Mouse (Mus musculus): Measurements from ENCODE around the gene Nmb. TPM values are rescaled to one million over a fixed set of nuclear protein-coding genes. Genes with fewer than 3 reads are reported as not detected.

The Nmb gene
- total and polyA plus RNA-seq, 3 experiments = 0.47 to 0.66 (median 0.47) TPM

DNA sequence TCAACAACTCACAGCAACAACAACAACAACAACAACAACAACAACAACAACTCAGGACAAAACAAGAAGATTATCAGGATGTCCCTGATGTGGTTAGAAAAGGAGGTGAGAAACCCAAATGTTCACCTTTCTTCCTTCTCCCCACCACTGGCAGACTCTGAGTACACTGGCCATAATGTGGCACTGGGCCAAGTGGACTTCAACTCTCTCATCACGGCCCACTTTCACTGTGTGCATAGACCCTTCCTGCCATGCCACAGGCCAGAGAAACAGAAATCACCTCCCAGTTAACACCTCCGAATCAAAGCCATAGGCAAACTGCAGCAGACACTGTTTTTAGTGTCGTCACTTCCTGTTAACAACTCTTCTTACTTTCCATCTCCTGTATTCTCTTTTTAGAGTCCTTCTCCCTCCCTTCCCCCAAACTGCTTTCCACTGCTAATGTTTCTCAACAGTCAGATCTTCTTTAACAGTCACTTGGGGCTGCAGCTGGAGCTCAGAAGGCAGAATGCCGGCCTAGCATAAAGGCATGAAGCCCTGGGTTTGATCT is 13.1 kb upstream of the Nmb start:
- no peaks in the 10 kb centered on the region for H3K27me3 ChIP-seq (replicated peaks)
- no peak overlapping the region for H3K4me2 ChIP-seq (ENCODE audit: insufficient read depth, low read depth, poor library complexity, severe bottlenecking)
- H3K36me3 ChIP-seq (replicated peaks in 1 of 2; ENCODE audit: control insufficient read depth in 1 of 2, insufficient read depth in 1 of 2, low read length in 1 of 2) = peaks cover 61 to 82% of the 10 kb centered on the region in 2 experiments
- no peak overlapping the region for H3K27ac ChIP-seq (ENCODE audit: insufficient read depth, low read depth)
- in situ Hi-C loops (cut with MboI; ENCODE audit: low pct_ligation_motif_present, low pct_unique_long_range_greater_than_20kb, low sequenced_read_pairs) = no loop called here
- DNase-seq (ENCODE audit: extremely low read depth) = no peak
- no peaks in the 10 kb centered on the region for H3K9me3 ChIP-seq (replicated peaks; ENCODE audit: low read length)
- dilution Hi-C loops (cut with MboI; ENCODE audit: extremely low pct_ligation_motif_present, extremely low pct_unique_long_range_greater_than_20kb, low sequenced_read_pairs) = no loop called here
- 0 out of 2 replicates have a peak, but pooled peaks cover 2% of the 10 kb centered on the region for H3K79me2 ChIP-seq (replicated peaks; ENCODE audit: control insufficient read depth, extremely low read depth, insufficient read depth, poor library complexity, severe bottlenecking)
- TF ChIP-seq GABPA (IDR thresholded peaks at IDR 0.05; ENCODE audit: insufficient replicate concordance, low read depth, low read length) (no peak), CTCF (conservative IDR thresholded peaks at IDR 0.05 in 1 of 2, IDR thresholded peaks at IDR 0.05 in 1 of 2; ENCODE audit: low read depth in 2 of 2, low read length in 2 of 2) (no peak), NELFE (IDR thresholded peaks at IDR 0.05; ENCODE audit: low read depth, low read length) (no peak), PAX5 (IDR thresholded peaks at IDR 0.05; ENCODE audit: low read length) (no peak), ZKSCAN1 (IDR thresholded peaks at IDR 0.05; ENCODE audit: borderline replicate concordance, low read depth, low read length) (no peak), MXI1 (IDR thresholded peaks at IDR 0.05; ENCODE audit: low read depth, low read length) (no peak), HCFC1 (IDR thresholded peaks at IDR 0.05; ENCODE audit: low read depth, low read length) (no peak), MAZ (IDR thresholded peaks at IDR 0.05; ENCODE audit: low read depth, low read length) (no peak), BHLHE40 (IDR thresholded peaks at IDR 0.05; ENCODE audit: low read depth, low read length) (no peak), MEF2A (IDR thresholded peaks at IDR 0.05; ENCODE audit: borderline replicate concordance, low read depth, low read length) (no peak), NRF1 (IDR thresholded peaks at IDR 0.05; ENCODE audit: low read depth, low read length) (no peak), POLR2AphosphoS2 (IDR thresholded peaks at IDR 0.05; ENCODE audit: low read depth, low read length) (no peak), MYC (IDR thresholded peaks at IDR 0.05; ENCODE audit: low read depth, low read length) (no peak), ZC3H11A (IDR thresholded peaks at IDR 0.05; ENCODE audit: low read depth, low read length) (no peak), TBP (conservative IDR thresholded peaks at IDR 0.05; ENCODE audit: low read depth, low read length) (no peak), UBTF (IDR thresholded peaks at IDR 0.05; ENCODE audit: low read depth, low read length) (no peak)
- no peak overlapping the region for H3K9ac ChIP-seq (ENCODE audit: insufficient read depth, low read depth)
- H3K4me1 ChIP-seq (ENCODE audit: control insufficient read depth in 1 of 2, insufficient read depth in 2 of 2) = peaks cover 0 to 19% of the 10 kb centered on the region in 2 experiments; a peak in 2 of 4 replicates
- no peak overlapping the region for H3K4me3 ChIP-seq (replicated peaks in 1 of 3; ENCODE audit: low read depth in 2 of 3, low read length in 2 of 3, poor library complexity in 1 of 3)

DNA sequence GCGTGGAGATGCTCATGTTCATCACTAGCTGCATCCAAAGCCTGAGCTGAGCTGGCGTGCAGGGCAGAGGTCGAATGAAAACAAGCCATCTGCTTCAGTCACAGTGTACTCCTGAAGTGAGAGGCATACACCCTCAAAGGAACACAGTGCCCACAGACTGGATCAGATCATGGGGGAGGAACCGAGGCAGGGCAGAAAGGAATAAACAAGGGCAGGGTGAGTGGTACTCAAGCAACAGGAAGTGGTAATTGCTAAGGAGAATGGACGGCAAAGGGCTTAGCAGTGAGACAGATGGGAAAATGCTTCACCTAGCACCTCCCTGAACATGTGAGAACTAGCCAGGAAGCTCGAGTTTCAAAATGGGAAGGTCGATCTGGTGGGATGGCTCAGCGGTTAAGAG is 7.6 kb upstream of the Nmb start:
- Histone ChIP-seq H3K36me3 (replicated peaks in 1 of 2; ENCODE audit: control insufficient read depth in 1 of 2, insufficient read depth in 1 of 2, low read length in 1 of 2) (peaks cover 58 to 84% of the 10 kb centered on the region in 2 experiments), H3K4me2 (ENCODE audit: insufficient read depth, low read depth, poor library complexity, severe bottlenecking) (no peak overlapping the region), H3K27me3 (replicated peaks) (no peaks in the 10 kb centered on the region), H3K79me2 (replicated peaks; ENCODE audit: control insufficient read depth, extremely low read depth, insufficient read depth, poor library complexity, severe bottlenecking) (no peaks in the 10 kb centered on the region), H3K4me3 (replicated peaks in 1 of 3; ENCODE audit: low read depth in 2 of 3, low read length in 2 of 3, poor library complexity in 1 of 3) (no peak overlapping the region), H3K27ac (ENCODE audit: insufficient read depth, low read depth) (no peak overlapping the region), H3K4me1 (ENCODE audit: control insufficient read depth in 1 of 2, insufficient read depth in 2 of 2) (0 out of 4 replicates have a peak, but pooled peaks cover 3 to 5% of the 10 kb centered on the region in 2 experiments), H3K9me3 (replicated peaks; ENCODE audit: low read length) (no peaks in the 10 kb centered on the region), H3K9ac (ENCODE audit: insufficient read depth, low read depth) (no peak overlapping the region)
- DNase-seq (ENCODE audit: extremely low read depth) = no peak
- in situ Hi-C loops (cut with MboI; ENCODE audit: low pct_ligation_motif_present, low pct_unique_long_range_greater_than_20kb, low sequenced_read_pairs) = no loop called here
- dilution Hi-C loops (cut with MboI; ENCODE audit: extremely low pct_ligation_motif_present, extremely low pct_unique_long_range_greater_than_20kb, low sequenced_read_pairs) = no loop called here
- TF ChIP-seq MXI1 (IDR thresholded peaks at IDR 0.05; ENCODE audit: low read depth, low read length) (no peak), TBP (conservative IDR thresholded peaks at IDR 0.05; ENCODE audit: low read depth, low read length) (no peak), ETS1 (conservative IDR thresholded peaks at IDR 0.05; ENCODE audit: low read depth, low read length) (no peak), UBTF (IDR thresholded peaks at IDR 0.05; ENCODE audit: low read depth, low read length) (no peak), ZKSCAN1 (IDR thresholded peaks at IDR 0.05; ENCODE audit: borderline replicate concordance, low read depth, low read length) (no peak), TCF12 (IDR thresholded peaks at IDR 0.05; ENCODE audit: low read depth, low read length) (no peak), NELFE (IDR thresholded peaks at IDR 0.05; ENCODE audit: low read depth, low read length) (no peak), SIN3A (IDR thresholded peaks at IDR 0.05; ENCODE audit: low read length) (no peak), E2F4 (IDR thresholded peaks at IDR 0.05; ENCODE audit: insufficient replicate concordance, low read depth, low read length) (no peak), SMC3 (IDR thresholded peaks at IDR 0.05; ENCODE audit: low read depth, low read length) (no peak), USF2 (conservative IDR thresholded peaks at IDR 0.05; ENCODE audit: low read depth, low read length) (no peak), ZNF384 (IDR thresholded peaks at IDR 0.05; ENCODE audit: low read depth, low read length) (no peak), POLR2A (IDR thresholded peaks at IDR 0.05; ENCODE audit: low read depth, low read length) (no peak), CTCF (conservative IDR thresholded peaks at IDR 0.05 in 1 of 2, IDR thresholded peaks at IDR 0.05 in 1 of 2; ENCODE audit: low read depth in 2 of 2, low read length in 2 of 2) (no peak), GABPA (IDR thresholded peaks at IDR 0.05; ENCODE audit: insufficient replicate concordance, low read depth, low read length) (no peak), RAD21 (IDR thresholded peaks at IDR 0.05; ENCODE audit: low read depth, low read length) (no peak), KAT2A (IDR thresholded peaks at IDR 0.05; ENCODE audit: insufficient replicate concordance, low read length) (no peak), HCFC1 (IDR thresholded peaks at IDR 0.05; ENCODE audit: low read depth, low read length) (no peak), POLR2AphosphoS2 (IDR thresholded peaks at IDR 0.05; ENCODE audit: low read depth, low read length) (no peak), MAFK (IDR thresholded peaks at IDR 0.05; ENCODE audit: insufficient replicate concordance, low read length) (no peak)

All from CH12.LX (cell line).